Mouse (Mus musculus): ENCODE results near the gene Ensa. TPM values are rescaled to one million over a fixed set of nuclear protein-coding genes. Genes with fewer than 3 reads are reported as not detected.

The Ensa gene
- polyA plus RNA-seq, 1 experiment: 2.8 TPM

GRCm38 (mm10) chr3:95672861-95673706 lies 48.3 kb downstream of the Ensa start:
- TF ChIP-seq TAL1 (IDR thresholded peaks at IDR 0.05; ENCODE audit: low read length): no peak
- no peak for TF ChIP-seq GATA1 (IDR thresholded peaks at IDR 0.05; ENCODE audit: low read length)
- Histone ChIP-seq H3K27me3 (ENCODE audit: control insufficient read depth) (no peaks in the 10 kb centered on the region), H3K9me3 (ENCODE audit: control insufficient read depth, low read length) (no peaks in the 10 kb centered on the region), H3K36me3 (ENCODE audit: control insufficient read depth) (peaks cover 89% of the 10 kb centered on the region), H3K4me3 (replicated peaks) (peak overlapping the region; percentile 66), H3K4me1 (ENCODE audit: control insufficient read depth) (peaks cover 92% of the 10 kb centered on the region)

GRCm38 (mm10) chr3:95673707-95674211 lies 49.0 kb downstream of the Ensa start:
- Histone ChIP-seq H3K4me1 (ENCODE audit: control insufficient read depth) (peaks cover 88% of the 10 kb centered on the region), H3K27me3 (ENCODE audit: control insufficient read depth) (no peaks in the 10 kb centered on the region), H3K9me3 (ENCODE audit: control insufficient read depth, low read length) (no peaks in the 10 kb centered on the region), H3K36me3 (ENCODE audit: control insufficient read depth) (peaks cover 85% of the 10 kb centered on the region), H3K4me3 (replicated peaks) (peak overlapping the region; percentile 66)
- no peak for TF ChIP-seq GATA1 (IDR thresholded peaks at IDR 0.05; ENCODE audit: low read length)
- no peak for TF ChIP-seq TAL1 (IDR thresholded peaks at IDR 0.05; ENCODE audit: low read length)

GRCm38 (mm10) chr3:95674236-95674635 lies 49.4 kb downstream of the Ensa start:
- peaks cover 80% of the 10 kb centered on the region for H3K36me3 ChIP-seq (ENCODE audit: control insufficient read depth)
- TF ChIP-seq GATA1 (IDR thresholded peaks at IDR 0.05; ENCODE audit: low read length) (no peak), TAL1 (IDR thresholded peaks at IDR 0.05; ENCODE audit: low read length) (no peak)
- peaks cover 83% of the 10 kb centered on the region for H3K4me1 ChIP-seq (ENCODE audit: control insufficient read depth)
- H3K27me3 ChIP-seq (ENCODE audit: control insufficient read depth): no peaks in the 10 kb centered on the region
- no peaks in the 10 kb centered on the region for H3K9me3 ChIP-seq (ENCODE audit: control insufficient read depth, low read length)
- H3K4me3 ChIP-seq (replicated peaks): peak overlapping the region; percentile 66

- Histone ChIP-seq H3K36me3 (ENCODE audit: control insufficient read depth) (peaks cover 75% of the 10 kb centered on the region), H3K4me3 (replicated peaks) (peak overlapping the region; percentile 66), H3K27me3 (ENCODE audit: control insufficient read depth) (no peaks in the 10 kb centered on the region), H3K4me1 (ENCODE audit: control insufficient read depth) (peaks cover 84% of the 10 kb centered on the region), H3K9me3 (ENCODE audit: control insufficient read depth, low read length) (no peaks in the 10 kb centered on the region)
- TF ChIP-seq TAL1 (IDR thresholded peaks at IDR 0.05; ENCODE audit: low read length) (no peak), GATA1 (IDR thresholded peaks at IDR 0.05; ENCODE audit: low read length) (no peak)
Observed at GRCm38 (mm10) chr3:95674812-95675211, 50.0 kb downstream of the Ensa start.

- H3K27me3 ChIP-seq (ENCODE audit: control insufficient read depth): no peaks in the 10 kb centered on the region
- peaks cover 89% of the 10 kb centered on the region for H3K4me1 ChIP-seq (ENCODE audit: control insufficient read depth)
- H3K9me3 ChIP-seq (ENCODE audit: control insufficient read depth, low read length): no peaks in the 10 kb centered on the region
- TF ChIP-seq TAL1 (IDR thresholded peaks at IDR 0.05; ENCODE audit: low read length) (no peak), GATA1 (IDR thresholded peaks at IDR 0.05; ENCODE audit: low read length) (no peak)
- peak overlapping the region; percentile 66 for H3K4me3 ChIP-seq (replicated peaks)
- peaks cover 70% of the 10 kb centered on the region for H3K36me3 ChIP-seq (ENCODE audit: control insufficient read depth)
Observed at GRCm38 (mm10) chr3:95675301-95676092, 50.7 kb downstream of the Ensa start.

GRCm38 (mm10) chr3:95676745-95677419 lies 52.1 kb downstream of the Ensa start:
- TF ChIP-seq GATA1 (IDR thresholded peaks at IDR 0.05; ENCODE audit: low read length): no peak
- TF ChIP-seq TAL1 (IDR thresholded peaks at IDR 0.05; ENCODE audit: low read length): no peak
- no peak overlapping the region for H3K4me3 ChIP-seq (replicated peaks)
- H3K36me3 ChIP-seq (ENCODE audit: control insufficient read depth): peaks cover 56% of the 10 kb centered on the region
- H3K4me1 ChIP-seq (ENCODE audit: control insufficient read depth): peaks cover 89% of the 10 kb centered on the region
- peaks cover 7% of the 10 kb centered on the region for H3K27me3 ChIP-seq (ENCODE audit: control insufficient read depth)
- H3K9me3 ChIP-seq (ENCODE audit: control insufficient read depth, low read length): no peaks in the 10 kb centered on the region

- peaks cover 8% of the 10 kb centered on the region for H3K27me3 ChIP-seq (ENCODE audit: control insufficient read depth)
- TF ChIP-seq TAL1 (IDR thresholded peaks at IDR 0.05; ENCODE audit: low read length) (no peak), GATA1 (IDR thresholded peaks at IDR 0.05; ENCODE audit: low read length) (no peak)
- H3K4me3 ChIP-seq (replicated peaks): no peak overlapping the region
- peaks cover 50% of the 10 kb centered on the region for H3K36me3 ChIP-seq (ENCODE audit: control insufficient read depth)
- H3K4me1 ChIP-seq (ENCODE audit: control insufficient read depth): peaks cover 82% of the 10 kb centered on the region
- H3K9me3 ChIP-seq (ENCODE audit: control insufficient read depth, low read length): no peaks in the 10 kb centered on the region
Observed at GRCm38 (mm10) chr3:95677420-95678090, 52.8 kb downstream of the Ensa start.

GRCm38 (mm10) chr3:95679551-95679950 lies 54.8 kb downstream of the Ensa start:
- TF ChIP-seq GATA1 (IDR thresholded peaks at IDR 0.05; ENCODE audit: low read length) (no peak), TAL1 (IDR thresholded peaks at IDR 0.05; ENCODE audit: low read length) (no peak)
- Histone ChIP-seq H3K27me3 (ENCODE audit: control insufficient read depth) (peaks cover 8% of the 10 kb centered on the region), H3K36me3 (ENCODE audit: control insufficient read depth) (peaks cover 36% of the 10 kb centered on the region), H3K9me3 (ENCODE audit: control insufficient read depth, low read length) (no peaks in the 10 kb centered on the region), H3K4me3 (replicated peaks) (no peak overlapping the region), H3K4me1 (ENCODE audit: control insufficient read depth) (peaks cover 62% of the 10 kb centered on the region)

Measured in erythroblast, embryonic 14.5 days (primary cell).